Mouse (Mus musculus) hindbrain, embryonic 16.5 days (tissue): ENCODE results near the gene Depdc5. TPM values are rescaled to one million over a fixed set of nuclear protein-coding genes. Genes with fewer than 3 reads are reported as not detected.

Source experiments
- ATAC-seq: fragments of 200-750 bp; cut with Nextera tagmentation; 2 replicates; pipeline ENCODE4 v1.8.0; 2017; ENCODE audit warnings: moderate TSS enrichment, moderate library complexity
- H3K27ac ChIP-seq: fragments of 300-500 bp; sonication (generic); 2 replicates; pipeline ENCODE4 v1.5.1; 2014; ENCODE audit warnings: low read depth, mild to moderate bottlenecking, control low read depth, low read length, moderate library complexity
- H3K27me3 ChIP-seq: fragments of 300-500 bp; sonication (generic); replicated peaks from 2 replicates; pipeline ENCODE4 v1.6.1; 2014; ENCODE audit warnings: low read length; ENCODE audit not compliant: control insufficient read depth, insufficient read depth
- H3K36me3 ChIP-seq: fragments of 300-500 bp; sonication (generic); 2 replicates; pipeline ENCODE4 v1.6.1; 2014; ENCODE audit warnings: mild to moderate bottlenecking, low read length, moderate library complexity, mixed read lengths; ENCODE audit not compliant: control insufficient read depth, insufficient read depth
- H3K4me1 ChIP-seq: fragments of 300-500 bp; sonication (generic); 2 replicates; pipeline ENCODE4 v1.6.1; 2014; ENCODE audit warnings: low read depth, low read length; ENCODE audit not compliant: control insufficient read depth, insufficient read depth
- H3K4me2 ChIP-seq: fragments of 300-500 bp; sonication (generic); 2 replicates; pipeline ENCODE4 v1.6.1; 2014; ENCODE audit warnings: mild to moderate bottlenecking, low read length, control low read depth, moderate library complexity
- H3K4me3 ChIP-seq: fragments of 300-500 bp; sonication (generic); 2 replicates; pipeline ENCODE4 v1.5.1; 2014; ENCODE audit warnings: mild to moderate bottlenecking, low read length, control low read depth, moderate library complexity
- H3K9ac ChIP-seq: fragments of 300-500 bp; sonication (generic); 2 replicates; pipeline ENCODE4 v1.6.1; 2014; ENCODE audit warnings: low read depth, mild to moderate bottlenecking, control low read depth, low read length, moderate library complexity
- H3K9me3 ChIP-seq: fragments of 300-500 bp; sonication (generic); 2 replicates; pipeline ENCODE4 v1.6.1; 2014; ENCODE audit warnings: mild to moderate bottlenecking, low read length, moderate library complexity; ENCODE audit not compliant: control insufficient read depth
- WGBS: fragments of 180-500 bp; shearing (Covaris S2); extraction: QIAGEN DNeasy Blood & Tissue Kit; methylation state at CpG from one replicate; pipeline ENCODE4 v1.1.7; 2014; 5-methylcytosine and 5-hydroxymethylcytosine counted together
- polyA plus RNA-seq: library from polyadenylated mRNA; unstranded; fragments of >200 nt; fragmentation: Nextera tagmentation; extraction: Ambion mirVana; gene quantifications from 2 replicates; pipeline ENCODE4 v1.2.1, GENCODE M21; 2015

Depdc5 gene
- polyA plus RNA-seq, 1 experiment from 2014 or later: 21.5 TPM

- Histone ChIP-seq H3K4me3 (no peak overlapping the region), H3K9ac (no peak overlapping the region), H3K27ac (no peak overlapping the region), H3K9me3 (no peaks in the 10 kb centered on the region), H3K36me3 (peaks cover 22% of the 10 kb centered on the region), H3K4me1 (no peaks in the 10 kb centered on the region), H3K4me2 (no peak overlapping the region), H3K27me3 (no peaks in the 10 kb centered on the region)
- WGBS: 93% methylated on average over 8 of the region's 8 CpGs
- no peak for ATAC-seq
Observed at GRCm38 (mm10) chr5:32941209-32941924, 77.9 kb downstream of the Depdc5 start.

- H3K4me3 ChIP-seq: no peak overlapping the region
- peaks cover 31% of the 10 kb centered on the region for H3K36me3 ChIP-seq
- no peak overlapping the region for H3K27ac ChIP-seq
- H3K9ac ChIP-seq: no peak overlapping the region
- no peak overlapping the region for H3K4me2 ChIP-seq
- no peaks in the 10 kb centered on the region for H3K4me1 ChIP-seq
- no peak for ATAC-seq
- H3K9me3 ChIP-seq: no peaks in the 10 kb centered on the region
- H3K27me3 ChIP-seq: no peaks in the 10 kb centered on the region
- WGBS: 97% methylated on average over 6 of the region's 6 CpGs
Observed at GRCm38 (mm10) chr5:32950077-32950476, 86.6 kb downstream of the Depdc5 start.

DNA sequence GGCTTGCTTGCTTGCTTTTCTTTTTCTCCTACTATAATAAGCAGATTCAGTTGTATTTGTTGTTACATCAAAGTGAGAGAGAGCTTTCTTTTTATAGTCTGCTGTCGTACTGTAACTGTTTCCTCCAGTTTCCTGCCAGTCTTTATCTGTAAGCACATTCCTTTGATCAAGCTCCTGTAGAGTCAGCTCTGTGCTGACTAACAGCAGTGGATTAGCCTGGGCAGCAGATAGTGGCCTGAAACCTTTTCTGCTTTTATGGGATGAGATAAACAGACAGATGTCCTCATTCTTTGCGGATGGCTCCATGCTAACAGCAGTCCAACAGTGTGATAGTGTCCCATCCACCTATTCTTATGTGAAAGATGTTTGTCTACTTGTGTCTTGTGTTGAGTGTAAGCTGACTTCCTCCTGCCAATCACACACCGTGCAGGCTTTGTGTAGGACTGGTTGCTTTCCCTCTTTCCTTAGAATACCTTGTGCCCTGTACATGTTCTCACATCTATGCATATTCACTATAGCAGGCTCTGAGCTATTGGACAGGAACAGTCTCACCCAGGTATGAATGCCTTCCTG, 87.3 kb downstream of the Depdc5 start:
- no peaks in the 10 kb centered on the region for H3K9me3 ChIP-seq
- H3K4me2 ChIP-seq: no peak overlapping the region
- H3K27me3 ChIP-seq: no peaks in the 10 kb centered on the region
- no peaks in the 10 kb centered on the region for H3K4me1 ChIP-seq
- H3K36me3 ChIP-seq: peaks cover 33% of the 10 kb centered on the region
- no peak overlapping the region for H3K9ac ChIP-seq
- H3K27ac ChIP-seq: no peak overlapping the region
- no peak for ATAC-seq
- H3K4me3 ChIP-seq: no peak overlapping the region
- WGBS: 87% methylated on average over 3 of the region's 3 CpGs

DNA sequence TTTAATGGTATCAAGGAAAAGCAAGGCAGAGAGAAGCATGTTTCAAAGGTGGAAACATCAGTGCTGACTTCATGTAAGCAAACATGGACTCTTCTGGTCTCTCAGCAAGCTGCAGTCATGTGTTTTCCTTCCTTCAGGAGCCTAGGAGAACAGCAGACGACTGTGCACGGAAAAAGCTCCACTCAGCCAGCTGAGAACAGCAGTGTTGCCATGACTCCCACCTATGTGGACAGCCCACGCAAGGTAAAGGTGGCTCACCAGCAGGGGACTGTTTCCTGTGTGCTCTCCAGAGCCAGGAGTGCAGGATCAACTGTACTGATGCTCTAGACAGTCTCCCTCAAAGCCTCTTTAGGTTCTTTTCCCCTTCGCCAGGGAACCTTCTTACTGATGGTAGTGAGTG, 92.2 kb downstream of the Depdc5 start:
- Histone ChIP-seq H3K4me1 (no peaks in the 10 kb centered on the region), H3K4me3 (no peak overlapping the region), H3K4me2 (no peak overlapping the region), H3K9ac (no peak overlapping the region), H3K36me3 (peaks cover 11% of the 10 kb centered on the region), H3K27me3 (no peaks in the 10 kb centered on the region), H3K9me3 (no peaks in the 10 kb centered on the region), H3K27ac (no peak overlapping the region)
- WGBS: 82% methylated on average over 4 of the region's 4 CpGs
- ATAC-seq: no peak

DNA sequence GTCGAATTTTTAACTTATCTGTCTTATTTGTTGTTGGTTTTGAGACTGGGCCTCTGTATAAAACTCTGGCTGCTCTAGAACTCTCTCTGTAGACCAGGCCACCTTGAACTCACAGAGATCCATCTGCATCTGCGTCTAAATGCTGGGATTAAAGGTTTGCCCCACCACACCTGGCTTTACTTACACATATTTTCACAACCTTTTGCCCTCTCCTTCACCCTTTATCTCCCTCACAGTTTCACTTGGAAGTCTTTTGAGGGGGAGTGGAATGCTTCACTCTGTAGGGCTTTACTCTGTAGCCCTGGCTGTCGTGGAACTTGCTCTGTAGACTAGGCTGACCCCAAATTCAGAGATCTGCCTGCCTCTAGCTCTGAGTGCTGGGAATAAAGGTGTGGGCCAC, 98.1 kb downstream of the Depdc5 start:
- Histone ChIP-seq H3K27ac (no peak overlapping the region), H3K9me3 (no peaks in the 10 kb centered on the region), H3K4me3 (no peak overlapping the region), H3K4me1 (no peaks in the 10 kb centered on the region), H3K4me2 (no peak overlapping the region), H3K36me3 (peaks cover 13% of the 10 kb centered on the region), H3K9ac (no peak overlapping the region), H3K27me3 (no peaks in the 10 kb centered on the region)
- no peak for ATAC-seq
- 83% methylated on average over 3 of the region's 3 CpGs for WGBS

GRCm38 (mm10) chr5:32962581-32962980, 99.1 kb downstream of the Depdc5 start:
- H3K27ac ChIP-seq: no peak overlapping the region
- ATAC-seq: no peak
- no peaks in the 10 kb centered on the region for H3K27me3 ChIP-seq
- peaks cover 17% of the 10 kb centered on the region for H3K36me3 ChIP-seq
- no peak overlapping the region for H3K4me3 ChIP-seq
- WGBS: 94% methylated on average over 1 of the region's 1 CpGs
- H3K9ac ChIP-seq: no peak overlapping the region
- H3K4me2 ChIP-seq: no peak overlapping the region
- no peaks in the 10 kb centered on the region for H3K4me1 ChIP-seq
- H3K9me3 ChIP-seq: no peaks in the 10 kb centered on the region

DNA sequence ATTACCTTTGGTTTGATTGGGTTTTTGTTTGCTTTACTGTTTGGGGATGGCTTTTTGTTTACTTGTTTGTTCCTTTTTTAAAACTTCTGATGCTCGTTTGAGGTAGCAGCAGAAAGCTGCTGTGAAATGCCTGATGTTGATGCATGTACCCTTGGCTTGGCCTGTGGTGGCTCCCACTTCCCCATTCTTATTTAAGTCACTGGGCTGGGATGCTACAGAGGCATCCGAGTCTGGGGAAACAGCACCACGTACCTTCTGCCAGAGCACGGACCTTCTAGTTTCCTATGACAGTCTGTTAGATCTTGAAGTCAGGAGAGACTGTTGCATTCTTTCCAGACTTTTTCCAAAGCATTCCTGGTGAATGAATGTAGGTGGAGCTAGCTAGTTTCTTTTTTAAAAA, 113.0 kb downstream of the Depdc5 start:
- H3K4me1 ChIP-seq: no peaks in the 10 kb centered on the region
- 0 out of 2 replicates have a peak, but pooled peaks cover 3% of the 10 kb centered on the region for H3K36me3 ChIP-seq
- H3K4me3 ChIP-seq: no peak overlapping the region
- 92% methylated on average over 4 of the region's 4 CpGs for WGBS
- no peaks in the 10 kb centered on the region for H3K27me3 ChIP-seq
- no peak overlapping the region for H3K27ac ChIP-seq
- H3K4me2 ChIP-seq: no peak overlapping the region
- H3K9me3 ChIP-seq: no peaks in the 10 kb centered on the region
- H3K9ac ChIP-seq: no peak overlapping the region
- ATAC-seq: no peak

- Histone ChIP-seq H3K4me1 (no peaks in the 10 kb centered on the region), H3K9me3 (no peaks in the 10 kb centered on the region), H3K4me2 (no peak overlapping the region), H3K27ac (no peak overlapping the region), H3K4me3 (no peak overlapping the region), H3K36me3 (0 out of 2 replicates have a peak, but pooled peaks cover 3% of the 10 kb centered on the region), H3K9ac (no peak overlapping the region), H3K27me3 (no peaks in the 10 kb centered on the region)
- ATAC-seq: no peak
Observed at GRCm38 (mm10) chr5:32977179-32977578, 113.7 kb downstream of the Depdc5 start.

- Histone ChIP-seq H3K4me1 (no peaks in the 10 kb centered on the region), H3K9ac (no peak overlapping the region), H3K27me3 (no peaks in the 10 kb centered on the region), H3K27ac (no peak overlapping the region), H3K4me3 (no peak overlapping the region), H3K9me3 (no peaks in the 10 kb centered on the region), H3K36me3 (peaks cover 17% of the 10 kb centered on the region), H3K4me2 (no peak overlapping the region)
- 42% methylated on average over 1 of the region's 1 CpGs for WGBS
- ATAC-seq: 0 out of 2 replicates have a peak, but pooled peaks have one; percentile 40
Observed at GRCm38 (mm10) chr5:32985379-32985778, 121.9 kb downstream of the Depdc5 start.
